Mouse (Mus musculus) neural tube, embryonic 12.5 days (tissue): ENCODE measurements around the gene Phf2. TPM values are rescaled to one million over a fixed set of nuclear protein-coding genes. Genes with fewer than 3 reads are reported as not detected.
A peak's percentile ranks its signal among the peaks of the same experiment; 100 is the strongest.

Experiments
- ATAC-seq: fragments of 200-750 bp; cut with Nextera tagmentation; 2 replicates; pipeline ENCODE4 v1.8.0; 2017; ENCODE audit warnings: low read depth, mild to moderate bottlenecking, moderate TSS enrichment, moderate library complexity; ENCODE audit not compliant: low FRiP score
- H3K27ac ChIP-seq: fragments of 300-500 bp; sonication (generic); 2 replicates; pipeline ENCODE4 v1.5.1; 2016
- H3K27me3 ChIP-seq: fragments of 300-500 bp; sonication (generic); replicated peaks from 2 replicates; pipeline ENCODE4 v1.6.1; 2016; ENCODE audit warnings: mild to moderate bottlenecking
- H3K36me3 ChIP-seq: fragments of 300-500 bp; sonication (generic); 2 replicates; pipeline ENCODE4 v1.6.1; 2016; ENCODE audit warnings: mild to moderate bottlenecking
- H3K4me1 ChIP-seq: fragments of 300-500 bp; sonication (generic); 2 replicates; pipeline ENCODE4 v1.6.1; 2016
- H3K4me2 ChIP-seq: fragments of 300-500 bp; sonication (generic); replicated peaks from 2 replicates; pipeline ENCODE4 v1.6.1; 2016; ENCODE audit warnings: mild to moderate bottlenecking
- H3K4me3 ChIP-seq: fragments of 300-500 bp; sonication (generic); 2 replicates; pipeline ENCODE4 v1.5.1; 2016
- H3K9ac ChIP-seq: fragments of 300-500 bp; sonication (generic); 2 replicates; pipeline ENCODE4 v1.6.1; 2016; ENCODE audit warnings: mild to moderate bottlenecking
- H3K9me3 ChIP-seq: fragments of 300-500 bp; sonication (generic); 2 replicates; pipeline ENCODE4 v1.6.1; 2016; ENCODE audit warnings: mild to moderate bottlenecking
- WGBS: fragments of 180-500 bp; shearing (Covaris S2); methylation state at CpG from one replicate; pipeline ENCODE4 v1.1.7; 2016; 5-methylcytosine and 5-hydroxymethylcytosine counted together
- polyA plus RNA-seq: library from polyadenylated mRNA; unstranded; fragments of >200 nt; fragmentation: Nextera tagmentation; extraction: Ambion mirVana; gene quantifications from 2 replicates; pipeline ENCODE4 v1.2.1, GENCODE M21; 2016

Gene Phf2
- polyA plus RNA-seq, 1 experiment from 2014 or later, result 9.6 TPM

DNA sequence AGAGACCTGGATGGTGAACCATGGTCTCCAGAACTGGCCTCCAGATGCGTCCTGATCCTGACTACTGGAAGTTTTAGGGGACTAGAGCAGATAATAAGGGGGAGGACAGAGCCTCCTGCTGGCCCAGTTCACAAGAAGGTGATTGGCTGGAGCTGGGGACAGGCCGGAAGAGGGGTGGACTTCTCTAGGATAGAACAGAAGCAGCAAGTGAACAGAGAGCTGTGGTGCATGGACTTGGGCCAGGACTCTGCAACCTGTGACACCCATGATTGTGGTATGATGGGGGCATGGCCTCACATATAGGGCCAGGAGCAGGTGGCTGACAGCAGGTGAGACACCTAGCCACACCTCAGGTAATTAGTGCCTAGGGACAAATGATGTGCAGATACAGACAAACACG, 17.0 kb downstream of the Phf2 start:
- WGBS, result 52% methylated on average over 3 of the region's 3 CpGs
- peaks cover 61% of the 10 kb centered on the region for H3K4me1 ChIP-seq
- no peak for ATAC-seq

DNA sequence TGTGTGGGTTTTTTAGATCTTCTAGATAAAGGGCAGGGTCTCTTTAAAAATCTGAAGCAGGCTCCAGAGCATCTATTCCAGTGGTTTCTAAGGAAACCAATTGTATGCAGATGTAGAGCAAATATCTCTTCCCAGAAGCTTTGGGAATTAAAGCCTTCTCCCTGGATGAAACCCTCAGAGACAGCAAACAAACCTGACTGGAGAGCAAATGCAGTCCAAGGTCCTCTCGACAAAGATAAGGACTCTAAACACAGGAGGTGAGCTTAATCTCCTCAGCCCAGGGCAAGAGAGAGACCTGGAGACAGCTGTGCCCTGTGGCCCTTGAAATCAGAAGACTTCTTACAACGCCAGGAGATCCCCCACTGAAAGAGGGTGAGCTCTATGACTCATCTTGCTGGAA, 17.4 kb downstream of the Phf2 start:
- Histone ChIP-seq H3K9ac (no peak overlapping the region), H3K36me3 (no peaks in the 10 kb centered on the region), H3K27ac (no peak overlapping the region), H3K4me3 (no peak overlapping the region), H3K4me2 (no peak overlapping the region), H3K27me3 (no peaks in the 10 kb centered on the region), H3K4me1 (peaks cover 61% of the 10 kb centered on the region), H3K9me3 (no peaks in the 10 kb centered on the region)
- WGBS, result 48% methylated on average over 2 of the region's 2 CpGs
- ATAC-seq, result no peak

More for the DNA sequence above, 17.0 kb downstream of the Phf2 start:
- no peak overlapping the region for H3K4me3 ChIP-seq
- H3K27me3 ChIP-seq, result no peaks in the 10 kb centered on the region
- no peaks in the 10 kb centered on the region for H3K36me3 ChIP-seq
- no peak overlapping the region for H3K9ac ChIP-seq
- H3K4me2 ChIP-seq, result no peak overlapping the region
- no peak overlapping the region for H3K27ac ChIP-seq
- H3K9me3 ChIP-seq, result no peaks in the 10 kb centered on the region

GRCm38 (mm10) chr13:48852859-48853258, 18.1 kb downstream of the Phf2 start:
- no peak for ATAC-seq
- no peaks in the 10 kb centered on the region for H3K27me3 ChIP-seq
- no peak overlapping the region for H3K9ac ChIP-seq
- WGBS, result 69% methylated on average over 3 of the region's 3 CpGs
- no peaks in the 10 kb centered on the region for H3K9me3 ChIP-seq
- H3K36me3 ChIP-seq, result no peaks in the 10 kb centered on the region
- H3K4me2 ChIP-seq, result no peak overlapping the region
- no peak overlapping the region for H3K4me3 ChIP-seq
- no peak overlapping the region for H3K27ac ChIP-seq
- H3K4me1 ChIP-seq, result peaks cover 58% of the 10 kb centered on the region

- WGBS, result 95% methylated on average over 5 of the region's 5 CpGs
- Histone ChIP-seq H3K9ac (no peak overlapping the region), H3K4me2 (no peak overlapping the region), H3K36me3 (no peaks in the 10 kb centered on the region), H3K27me3 (no peaks in the 10 kb centered on the region), H3K4me3 (no peak overlapping the region), H3K9me3 (no peaks in the 10 kb centered on the region), H3K27ac (no peak overlapping the region), H3K4me1 (peaks cover 46% of the 10 kb centered on the region)
- no peak for ATAC-seq
Measured at GRCm38 (mm10) chr13:48851719-48852118, 19.2 kb downstream of the Phf2 start.

DNA sequence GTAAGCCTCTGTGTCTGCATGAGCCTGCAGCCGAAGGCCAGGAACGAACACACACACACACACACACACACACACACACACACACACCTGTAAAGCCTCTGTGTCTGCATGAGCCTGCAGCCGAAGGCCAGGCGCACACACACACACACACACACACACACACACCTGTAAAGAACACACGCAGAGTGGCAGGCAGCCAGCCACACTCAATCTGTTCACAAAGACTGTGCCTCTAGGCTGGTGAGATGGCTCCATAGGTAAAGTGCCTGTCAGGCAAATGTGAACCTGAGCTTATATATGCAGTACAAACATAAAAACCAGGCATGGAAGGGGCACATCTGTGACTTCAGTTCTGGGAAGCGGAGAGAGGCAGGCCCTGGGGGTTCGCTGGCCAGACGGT, 20.1 kb downstream of the Phf2 start:
- Histone ChIP-seq H3K9ac (0 out of 2 replicates have a peak overlapping the region, but pooled peaks have one; percentile 21), H3K4me3 (no peak overlapping the region), H3K4me1 (peaks cover 41% of the 10 kb centered on the region), H3K27me3 (no peaks in the 10 kb centered on the region), H3K27ac (no peak overlapping the region), H3K4me2 (no peak overlapping the region), H3K36me3 (no peaks in the 10 kb centered on the region), H3K9me3 (no peaks in the 10 kb centered on the region)
- no peak for ATAC-seq
- 85% methylated on average over 8 of the region's 8 CpGs for WGBS

- ATAC-seq, result no peak
- H3K27ac ChIP-seq, result no peak overlapping the region
- H3K4me1 ChIP-seq, result peaks cover 41% of the 10 kb centered on the region
- no peak overlapping the region for H3K4me2 ChIP-seq
- no peaks in the 10 kb centered on the region for H3K9me3 ChIP-seq
- H3K27me3 ChIP-seq, result no peaks in the 10 kb centered on the region
- H3K36me3 ChIP-seq, result no peaks in the 10 kb centered on the region
- 71% methylated on average over 2 of the region's 2 CpGs for WGBS
- no peak overlapping the region for H3K4me3 ChIP-seq
- no peak overlapping the region for H3K9ac ChIP-seq
Measured at GRCm38 (mm10) chr13:48850326-48850725, 20.6 kb downstream of the Phf2 start.

DNA sequence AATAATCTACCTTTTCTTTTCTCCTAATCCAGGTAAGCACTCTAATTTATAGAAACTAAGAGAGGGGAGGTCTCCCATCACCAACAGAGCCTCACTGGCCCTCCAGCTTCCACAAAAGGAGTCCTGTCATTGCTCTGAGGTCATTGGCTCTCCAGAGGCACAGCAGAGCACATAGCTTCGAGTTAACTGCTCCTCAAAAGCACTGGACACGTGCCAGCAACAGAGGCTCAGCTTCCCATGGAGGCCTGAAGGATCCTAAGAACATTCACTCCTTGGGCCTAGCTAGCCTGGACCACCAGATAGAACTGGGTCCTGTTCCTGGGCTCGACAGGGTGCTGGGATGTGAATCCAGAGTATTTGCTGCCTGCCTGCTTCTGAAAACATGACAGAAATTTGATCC, 21.8 kb downstream of the Phf2 start:
- Histone ChIP-seq H3K9ac (no peak overlapping the region; the same call in 1 of the 2 replicates), H3K27ac (no peak overlapping the region), H3K27me3 (no peaks in the 10 kb centered on the region), H3K9me3 (no peaks in the 10 kb centered on the region), H3K36me3 (no peaks in the 10 kb centered on the region), H3K4me1 (peaks cover 30% of the 10 kb centered on the region), H3K4me2 (no peak overlapping the region), H3K4me3 (no peak overlapping the region)
- 40% methylated on average over 3 of the region's 3 CpGs for WGBS
- ATAC-seq, result no peak

DNA sequence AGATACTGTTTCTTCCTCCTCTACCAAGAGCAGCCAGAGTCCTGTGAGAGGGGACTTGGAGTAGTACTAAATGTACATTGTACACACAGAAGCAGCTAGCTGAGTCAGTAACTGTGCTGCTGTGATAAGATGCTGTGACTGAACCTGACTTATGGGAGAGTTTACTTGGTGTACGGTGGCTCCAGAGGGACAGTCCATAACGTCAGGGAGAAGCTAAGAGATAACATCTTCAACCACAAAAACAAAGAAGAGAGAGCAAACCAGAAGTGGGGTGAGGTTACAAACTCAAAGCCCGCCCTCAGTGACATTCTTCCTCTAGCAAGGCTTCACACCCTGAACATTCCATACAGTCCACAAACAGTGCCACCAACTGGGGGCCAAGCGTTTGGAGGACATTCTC, 25.6 kb downstream of the Phf2 start:
- no peak overlapping the region for H3K4me3 ChIP-seq
- no peak overlapping the region for H3K4me2 ChIP-seq
- no peaks in the 10 kb centered on the region for H3K9me3 ChIP-seq
- no peak overlapping the region for H3K27ac ChIP-seq
- peaks cover 13% of the 10 kb centered on the region; the same call in 1 of the 2 replicates for H3K4me1 ChIP-seq
- H3K9ac ChIP-seq, result no peak overlapping the region
- no peak for ATAC-seq
- 83% methylated on average over 4 of the region's 4 CpGs for WGBS
- H3K27me3 ChIP-seq, result no peaks in the 10 kb centered on the region
- H3K36me3 ChIP-seq, result 0 out of 2 replicates have a peak, but pooled peaks cover 3% of the 10 kb centered on the region

DNA sequence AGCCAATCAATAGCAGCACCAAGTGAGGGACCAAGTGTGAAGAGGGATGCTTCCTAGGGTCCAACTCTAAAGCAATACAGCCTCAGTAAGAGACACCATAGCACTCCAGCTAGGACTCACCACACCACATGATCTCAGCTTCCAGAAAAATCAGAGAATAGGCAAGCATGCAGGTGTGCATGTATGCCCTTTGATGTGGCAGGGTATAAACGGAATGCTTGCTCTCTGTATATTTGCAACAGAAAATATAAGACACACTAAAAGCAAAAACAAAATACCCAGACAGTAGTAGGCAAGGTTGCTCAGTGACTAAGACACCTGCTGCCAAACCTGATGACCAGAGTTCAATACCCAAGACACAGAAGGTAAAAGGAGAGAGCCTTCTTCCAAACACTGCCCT, 27.4 kb downstream of the Phf2 start:
- Histone ChIP-seq H3K9ac (no peak overlapping the region), H3K4me2 (no peak overlapping the region), H3K27me3 (no peaks in the 10 kb centered on the region), H3K9me3 (no peaks in the 10 kb centered on the region), H3K36me3 (0 out of 2 replicates have a peak, but pooled peaks cover 4% of the 10 kb centered on the region), H3K4me1 (peaks cover 3% of the 10 kb centered on the region; the same call in 1 of the 2 replicates), H3K27ac (no peak overlapping the region), H3K4me3 (no peak overlapping the region)
- WGBS, result 83% methylated on average over 1 of the region's 1 CpGs
- no peak for ATAC-seq

DNA sequence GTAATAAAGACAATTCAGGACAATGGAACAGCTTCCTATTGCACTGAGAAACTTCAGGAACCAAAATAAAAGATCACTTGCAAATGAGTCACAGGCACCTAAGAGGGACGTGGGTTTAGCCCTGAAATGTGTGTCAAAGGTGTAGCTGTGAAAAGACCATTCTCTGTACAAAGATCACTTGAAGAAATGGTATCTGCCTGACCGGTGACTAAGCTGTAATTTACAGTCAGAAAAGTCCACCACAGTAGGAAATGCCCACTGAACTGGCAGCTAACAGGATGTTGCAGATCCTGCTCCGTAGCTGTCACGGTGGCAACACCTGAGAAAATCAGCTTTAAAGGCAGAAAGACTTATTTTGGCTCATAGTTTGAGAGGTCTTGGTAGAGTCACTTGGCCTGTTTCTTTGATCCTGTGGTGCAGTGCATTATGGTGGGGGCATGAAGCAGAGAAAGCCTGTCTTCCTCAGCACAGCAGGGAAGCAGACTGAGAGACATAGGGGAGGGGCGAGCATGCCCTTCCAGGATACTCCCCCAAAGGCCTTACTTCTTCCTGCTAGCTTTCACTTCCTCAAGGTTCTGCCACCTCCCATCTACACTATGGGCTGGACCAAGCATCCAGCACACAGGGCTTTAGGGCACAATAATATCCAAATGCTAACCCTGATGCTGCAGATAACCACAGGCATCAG, 28.9 kb downstream of the Phf2 start:
- H3K36me3 ChIP-seq, result 0 out of 2 replicates have a peak, but pooled peaks cover 4% of the 10 kb centered on the region
- 55% methylated on average over 5 of the region's 5 CpGs for WGBS
- H3K9ac ChIP-seq, result no peak overlapping the region
- no peak overlapping the region for H3K27ac ChIP-seq
- H3K27me3 ChIP-seq, result no peaks in the 10 kb centered on the region
- no peak overlapping the region for H3K4me2 ChIP-seq
- no peak for ATAC-seq
- no peak overlapping the region for H3K4me3 ChIP-seq
- no peaks in the 10 kb centered on the region for H3K4me1 ChIP-seq
- H3K9me3 ChIP-seq, result no peaks in the 10 kb centered on the region

DNA sequence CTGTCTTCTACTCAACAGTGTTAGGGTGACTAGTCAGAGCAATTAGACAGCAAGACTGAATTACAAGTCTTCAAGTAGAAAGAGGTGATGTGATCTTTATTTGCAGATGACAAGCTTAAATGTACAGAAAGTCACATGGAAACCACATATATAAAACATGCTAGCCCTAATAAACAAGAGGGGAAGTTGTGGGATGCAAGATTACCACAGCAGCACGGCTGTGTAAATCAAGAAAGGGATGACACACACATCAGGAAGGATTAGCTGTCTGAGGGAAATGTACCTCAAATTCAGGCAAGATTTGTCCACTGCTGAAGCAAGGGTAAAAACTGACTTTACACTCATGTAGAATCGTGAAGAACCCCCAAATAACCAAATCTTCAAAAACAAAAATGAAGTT, 32.6 kb downstream of the Phf2 start:
- WGBS, result 86% methylated on average over 2 of the region's 2 CpGs
- no peak for ATAC-seq
- Histone ChIP-seq H3K27ac (no peak overlapping the region), H3K4me1 (no peaks in the 10 kb centered on the region), H3K36me3 (peaks cover 12% of the 10 kb centered on the region; the same call in 1 of the 2 replicates), H3K9me3 (no peaks in the 10 kb centered on the region), H3K4me2 (no peak overlapping the region), H3K9ac (no peak overlapping the region), H3K4me3 (no peak overlapping the region), H3K27me3 (no peaks in the 10 kb centered on the region)

- ATAC-seq, result no peak
- no peaks in the 10 kb centered on the region for H3K4me1 ChIP-seq
- no peak overlapping the region for H3K9ac ChIP-seq
- no peak overlapping the region for H3K4me3 ChIP-seq
- H3K27ac ChIP-seq, result no peak overlapping the region
- peaks cover 13% of the 10 kb centered on the region; the same call in 1 of the 2 replicates for H3K36me3 ChIP-seq
- H3K9me3 ChIP-seq, result no peaks in the 10 kb centered on the region
- H3K4me2 ChIP-seq, result no peak overlapping the region
- no peaks in the 10 kb centered on the region for H3K27me3 ChIP-seq
- WGBS, result 88% methylated on average over 6 of the region's 6 CpGs
Measured at GRCm38 (mm10) chr13:48837537-48837936, 33.4 kb downstream of the Phf2 start.
